Mouse (Mus musculus) forebrain, embryonic 11.5 days (tissue): Measurements from ENCODE around the gene Hsf4. TPM values are rescaled to one million over a fixed set of nuclear protein-coding genes. Genes with fewer than 3 reads are reported as not detected.

ENCODE experiments used
- ATAC-seq: fragments of 200-750 bp; cut with Nextera tagmentation; replicated peaks from 2 replicates; pipeline ENCODE4 v1.8.0; 2017; ENCODE audit warnings: moderate TSS enrichment; ENCODE audit not compliant: low FRiP score
- DNase-seq: peaks from one replicate; pipeline ENCODE4 v3.0.0-alpha.2; 2017; ENCODE audit warnings: low spot score
- H3K27ac ChIP-seq: fragments of 300-500 bp; sonication (generic); 2 replicates; pipeline ENCODE4 v1.5.1; 2014; ENCODE audit warnings: low read depth, low read length
- H3K27me3 ChIP-seq: fragments of 300-500 bp; sonication (generic); 2 replicates; pipeline ENCODE4 v1.6.1; 2014; ENCODE audit warnings: mild to moderate bottlenecking, low read length, mixed read lengths; ENCODE audit not compliant: control insufficient read depth, insufficient read depth
- H3K36me3 ChIP-seq: fragments of 300-500 bp; sonication (generic); 2 replicates; pipeline ENCODE4 v1.6.1; 2014; ENCODE audit warnings: mild to moderate bottlenecking, low read length, moderate library complexity, mixed read lengths; ENCODE audit not compliant: control insufficient read depth, insufficient read depth
- H3K4me1 ChIP-seq: fragments of 300-500 bp; sonication (generic); replicated peaks from 2 replicates; pipeline ENCODE4 v1.6.1; 2014; ENCODE audit warnings: low read length, mixed read lengths; ENCODE audit not compliant: control insufficient read depth, insufficient read depth
- H3K4me2 ChIP-seq: fragments of 300-500 bp; sonication (generic); 2 replicates; pipeline ENCODE4 v1.6.1; 2014; ENCODE audit warnings: low read depth, mild to moderate bottlenecking, low read length, moderate library complexity, mixed read lengths; ENCODE audit not compliant: severe bottlenecking
- H3K4me3 ChIP-seq: fragments of 300-500 bp; sonication (generic); 2 replicates; pipeline ENCODE4 v1.5.1; 2014; ENCODE audit warnings: low read depth, low read length
- H3K9ac ChIP-seq: fragments of 300-500 bp; sonication (generic); 2 replicates; pipeline ENCODE4 v1.6.1; 2014; ENCODE audit warnings: low read length
- H3K9me3 ChIP-seq: fragments of 300-500 bp; sonication (generic); 2 replicates; pipeline ENCODE4 v1.6.1; 2016; ENCODE audit warnings: low read length, mixed read lengths; ENCODE audit not compliant: control insufficient read depth
- WGBS: fragments of 180-500 bp; shearing (Covaris S2); extraction: QIAGEN DNeasy Blood & Tissue Kit; methylation state at CpG from one replicate; pipeline ENCODE4 v1.1.7; 2014; 5-methylcytosine and 5-hydroxymethylcytosine counted together
- polyA plus RNA-seq: library from polyadenylated mRNA; unstranded; fragments of >200 nt; fragmentation: Nextera tagmentation; extraction: Ambion mirVana; gene quantifications from 2 replicates; pipeline ENCODE4 v1.2.1, GENCODE M21; 2014

Hsf4 gene
- polyA plus RNA-seq, 1 experiment from 2014 or later: not detected

DNA sequence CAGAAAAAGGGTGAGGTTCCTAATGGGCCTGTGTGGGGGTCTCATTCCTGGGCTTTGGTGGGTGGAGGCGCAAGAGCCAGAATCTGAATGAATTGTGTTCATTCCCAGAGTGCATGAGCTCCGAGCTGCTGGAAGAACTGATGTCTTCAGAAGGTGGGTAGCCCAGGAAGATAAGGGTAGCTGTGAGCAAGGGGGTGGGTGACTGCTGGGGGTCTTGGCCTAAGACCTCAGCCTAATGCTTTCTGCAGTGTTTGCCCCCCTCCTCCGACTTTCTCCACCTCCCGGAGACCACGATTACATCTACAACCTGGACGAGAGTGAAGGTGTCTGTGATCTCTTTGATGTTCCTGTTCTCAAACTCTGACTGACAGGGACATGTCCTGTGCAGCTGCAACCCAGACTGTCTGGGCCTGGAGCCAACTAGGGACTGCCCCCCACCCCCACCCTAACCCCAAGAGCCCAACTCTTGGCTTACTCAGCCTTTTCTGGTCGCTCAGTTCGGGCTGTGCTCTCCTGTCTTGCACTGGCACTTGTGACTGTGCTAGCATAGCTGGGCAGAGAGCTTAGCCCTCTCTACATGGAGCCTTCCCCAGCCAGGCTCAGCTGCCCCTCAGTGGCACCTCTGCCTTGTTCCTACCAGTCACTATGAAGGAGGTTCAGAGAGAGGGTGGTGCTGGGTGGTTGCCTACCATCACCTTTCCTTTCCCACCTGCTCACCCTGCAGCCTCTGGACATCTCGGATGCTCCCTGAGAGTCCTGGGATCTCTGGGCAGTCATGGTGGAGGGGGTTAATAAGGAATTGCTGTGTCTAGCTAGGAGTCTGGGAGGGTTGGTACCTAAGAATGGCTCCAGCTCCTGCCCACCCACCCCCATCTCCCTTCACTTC is 35.0 kb downstream of the Hsf4 start:
- Histone ChIP-seq H3K4me2 (no peak overlapping the region), H3K36me3 (peaks cover 21% of the 10 kb centered on the region), H3K9ac (no peak overlapping the region), H3K9me3 (no peaks in the 10 kb centered on the region), H3K27ac (no peak overlapping the region), H3K27me3 (no peaks in the 10 kb centered on the region), H3K4me1 (peaks cover 5% of the 10 kb centered on the region), H3K4me3 (no peak overlapping the region)
- DNase-seq (peak; percentile 52), ATAC-seq (no peak)
- WGBS: 83% methylated on average over 9 of the region's 9 CpGs

DNA sequence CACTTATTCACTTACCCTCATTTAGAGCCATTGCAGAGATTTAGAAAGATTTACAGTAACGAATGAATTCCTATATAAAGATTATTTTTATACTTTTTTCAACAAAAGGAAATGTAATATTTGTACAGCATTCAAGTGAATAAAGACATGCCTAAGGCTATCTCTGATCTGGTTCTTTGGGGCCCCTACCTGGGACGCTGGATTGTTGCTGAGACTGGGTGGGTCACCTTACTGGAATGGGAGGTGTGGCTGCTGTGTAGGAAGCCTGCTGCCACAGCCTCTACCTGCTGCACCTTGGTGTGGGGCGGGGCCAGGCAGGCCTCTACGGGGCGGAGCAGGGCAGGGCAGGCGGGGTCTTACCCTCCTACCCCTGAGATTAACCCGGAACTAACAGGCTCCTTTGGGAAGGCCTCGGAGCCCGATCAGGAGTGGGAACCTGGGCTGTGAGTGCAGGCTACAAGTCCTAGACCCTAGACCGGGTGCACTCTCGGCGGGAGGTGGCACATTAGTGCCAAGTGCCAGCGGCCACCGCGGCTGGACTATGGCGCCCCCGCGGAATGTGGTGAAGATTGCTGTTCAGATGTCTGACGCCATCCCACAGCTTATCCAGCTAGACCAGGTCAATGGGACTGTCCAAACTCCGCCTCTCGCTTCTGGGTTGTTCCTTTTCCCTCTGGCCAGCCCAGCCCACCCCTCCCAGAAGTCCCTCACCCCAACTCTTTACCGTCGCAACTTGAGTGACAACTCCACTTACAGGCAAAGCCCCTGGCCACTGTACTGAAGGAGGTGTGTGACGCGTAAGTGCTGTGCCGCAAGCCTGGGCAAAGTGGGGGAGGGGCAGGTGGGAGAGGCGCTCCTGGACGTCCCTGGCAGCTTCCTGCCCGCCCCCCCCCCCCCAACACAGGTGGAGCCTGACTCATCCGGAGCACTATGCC is 35.9 kb downstream of the Hsf4 start, which contains the start of gene Elmo3:
TSS of gene Elmo3 (plus strand) at position 391 of the 935 bp plus-strand sequence.
- no peaks in the 10 kb centered on the region for H3K9me3 ChIP-seq
- no peak within 1 kb of the TSS for H3K27ac ChIP-seq
- peaks cover 5% of the 10 kb centered on the region for H3K4me1 ChIP-seq
- H3K4me3 ChIP-seq: no peak within 1 kb of the TSS
- 7% methylated on average over 28 of the region's 30 CpGs for WGBS
- no peaks in the 10 kb centered on the region for H3K27me3 ChIP-seq
- ATAC-seq (peak; percentile 60), DNase-seq (peak; percentile 69)
- H3K36me3 ChIP-seq: peaks cover 17% of the 10 kb centered on the region
- H3K4me2 ChIP-seq: peak within 1 kb of the TSS; percentile 33
- H3K9ac ChIP-seq: peak within 1 kb of the TSS; percentile 39; the same call in 1 of the 2 replicates

DNA sequence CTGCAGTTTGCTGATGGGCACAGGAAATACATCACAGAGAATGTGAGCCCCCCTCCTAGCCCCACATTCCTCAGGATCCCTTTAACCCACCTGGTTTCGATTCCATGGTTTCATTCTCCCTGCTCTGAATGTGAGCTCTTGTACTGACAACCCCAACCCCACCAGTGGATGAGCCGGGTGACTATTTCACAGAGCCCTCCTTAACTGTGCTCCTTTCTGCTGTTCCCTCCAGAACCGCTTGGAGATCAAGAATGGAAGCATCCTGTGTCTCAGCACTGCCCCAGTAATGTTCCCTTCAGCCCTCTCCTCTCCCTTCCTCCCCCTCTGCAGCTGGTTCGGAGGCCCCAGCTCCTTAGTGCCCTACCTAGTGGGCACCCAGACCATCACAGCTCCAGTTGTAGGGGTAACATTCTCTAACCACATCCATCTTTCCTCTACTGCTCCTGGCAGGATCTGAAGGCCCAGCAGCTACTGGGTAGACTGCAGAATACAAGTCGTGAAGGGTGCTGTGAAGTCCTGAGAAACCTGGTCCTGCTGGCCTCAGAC is 36.6 kb downstream of the Hsf4 start:
- no peak for DNase-seq
- H3K4me2 ChIP-seq: peak overlapping the region; percentile 33; the same call in 1 of the 2 replicates
- no peaks in the 10 kb centered on the region for H3K27me3 ChIP-seq
- 60% methylated on average over 5 of the region's 5 CpGs for WGBS
- no peak overlapping the region for H3K4me3 ChIP-seq
- H3K4me1 ChIP-seq: peaks cover 5% of the 10 kb centered on the region
- H3K27ac ChIP-seq: no peak overlapping the region
- peak; percentile 16; the same call in 1 of the 2 replicates for ATAC-seq
- no peaks in the 10 kb centered on the region for H3K9me3 ChIP-seq
- peaks cover 12% of the 10 kb centered on the region for H3K36me3 ChIP-seq
- H3K9ac ChIP-seq: no peak overlapping the region

DNA sequence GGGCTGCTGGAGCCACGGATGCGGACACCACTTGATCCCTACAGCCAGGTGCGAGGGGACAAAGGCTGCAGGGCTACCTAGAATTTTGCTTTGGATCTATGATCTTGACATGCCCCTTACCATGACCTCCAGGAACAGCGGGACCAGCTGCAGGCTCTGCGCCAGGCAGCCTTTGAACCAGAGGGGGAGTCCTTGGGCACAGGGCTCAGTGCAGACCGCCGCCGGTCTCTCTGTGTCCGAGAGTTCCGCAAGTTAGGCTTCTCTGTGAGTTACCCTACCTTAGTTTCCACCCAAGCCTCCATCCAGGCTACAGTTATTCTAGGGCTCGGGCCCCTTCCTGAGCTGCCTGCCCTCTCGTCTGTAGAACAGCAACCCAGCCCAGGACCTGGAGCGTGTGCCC is 38.1 kb downstream of the Hsf4 start:
- Histone ChIP-seq H3K4me1 (peaks cover 5% of the 10 kb centered on the region), H3K27me3 (no peaks in the 10 kb centered on the region), H3K27ac (no peak overlapping the region), H3K4me3 (no peak overlapping the region), H3K9ac (no peak overlapping the region), H3K36me3 (peaks cover 5% of the 10 kb centered on the region), H3K9me3 (no peaks in the 10 kb centered on the region), H3K4me2 (no peak overlapping the region)
- DNase-seq (no peak), ATAC-seq (no peak)
- 94% methylated on average over 13 of the region's 13 CpGs for WGBS

DNA sequence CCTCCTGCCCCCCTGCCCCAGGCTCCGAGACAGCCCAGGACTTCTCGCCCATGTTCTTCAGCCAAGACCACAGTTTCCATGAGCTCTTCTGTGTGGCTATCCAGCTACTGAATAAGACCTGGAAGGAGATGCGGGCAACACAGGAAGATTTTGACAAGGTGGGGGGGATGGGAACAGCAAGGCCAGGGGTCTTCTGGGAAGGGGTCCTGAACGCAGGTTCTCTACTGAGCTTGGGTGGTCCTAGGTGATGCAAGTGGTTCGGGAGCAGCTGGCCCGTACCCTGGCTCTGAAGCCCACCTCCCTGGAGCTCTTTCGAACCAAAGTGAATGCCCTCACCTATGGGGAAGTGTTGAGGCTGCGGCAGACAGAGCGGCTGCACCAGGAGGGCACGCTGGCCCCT is 38.8 kb downstream of the Hsf4 start:
- H3K9me3 ChIP-seq: no peaks in the 10 kb centered on the region
- peaks cover 5% of the 10 kb centered on the region for H3K4me1 ChIP-seq
- H3K4me3 ChIP-seq: no peak overlapping the region
- no peaks in the 10 kb centered on the region for H3K27me3 ChIP-seq
- H3K36me3 ChIP-seq: peaks cover 5% of the 10 kb centered on the region
- H3K4me2 ChIP-seq: no peak overlapping the region
- ATAC-seq (no peak), DNase-seq (no peak)
- no peak overlapping the region for H3K27ac ChIP-seq
- no peak overlapping the region for H3K9ac ChIP-seq
- 96% methylated on average over 10 of the region's 10 CpGs for WGBS

DNA sequence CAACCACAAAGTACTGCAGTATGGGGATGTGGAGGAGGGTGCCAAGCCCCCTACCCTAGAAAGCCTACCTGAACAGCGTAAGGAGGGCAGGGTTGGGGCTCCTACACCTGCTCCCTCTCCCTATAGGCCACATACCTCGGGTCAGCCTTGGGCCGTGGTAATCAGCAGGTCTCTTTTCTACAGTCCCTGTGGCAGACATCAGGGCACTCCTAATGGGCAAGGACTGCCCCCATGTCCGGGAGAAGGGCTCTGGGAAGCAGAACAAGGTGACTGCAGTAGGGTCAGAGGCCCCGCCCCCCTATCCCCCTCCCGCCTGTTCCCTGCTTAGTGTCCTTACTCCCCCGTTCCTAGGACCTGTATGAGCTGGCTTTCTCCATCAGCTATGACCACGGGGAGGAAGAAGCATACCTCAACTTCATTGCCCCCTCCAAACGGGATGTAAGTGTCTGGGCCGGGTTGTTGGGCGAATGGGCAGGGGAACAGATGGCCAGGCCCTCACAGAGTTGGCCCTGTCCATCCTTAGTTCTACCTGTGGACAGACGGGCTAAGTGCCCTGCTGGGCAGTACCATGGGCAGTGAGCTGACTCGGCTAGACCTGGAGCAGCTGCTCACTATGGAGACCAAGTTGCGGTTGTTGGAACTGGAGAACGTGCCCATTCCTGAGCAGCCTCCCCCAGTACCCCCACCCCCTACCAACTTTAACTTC is 39.7 kb downstream of the Hsf4 start:
- Histone ChIP-seq H3K4me2 (no peak overlapping the region), H3K36me3 (peaks cover 5% of the 10 kb centered on the region), H3K4me3 (no peak overlapping the region), H3K9me3 (no peaks in the 10 kb centered on the region), H3K27ac (no peak overlapping the region), H3K9ac (no peak overlapping the region), H3K4me1 (peaks cover 5% of the 10 kb centered on the region), H3K27me3 (no peaks in the 10 kb centered on the region)
- ATAC-seq: no peak
- WGBS: 77% methylated on average over 15 of the region's 15 CpGs
- no peak for DNase-seq

DNA sequence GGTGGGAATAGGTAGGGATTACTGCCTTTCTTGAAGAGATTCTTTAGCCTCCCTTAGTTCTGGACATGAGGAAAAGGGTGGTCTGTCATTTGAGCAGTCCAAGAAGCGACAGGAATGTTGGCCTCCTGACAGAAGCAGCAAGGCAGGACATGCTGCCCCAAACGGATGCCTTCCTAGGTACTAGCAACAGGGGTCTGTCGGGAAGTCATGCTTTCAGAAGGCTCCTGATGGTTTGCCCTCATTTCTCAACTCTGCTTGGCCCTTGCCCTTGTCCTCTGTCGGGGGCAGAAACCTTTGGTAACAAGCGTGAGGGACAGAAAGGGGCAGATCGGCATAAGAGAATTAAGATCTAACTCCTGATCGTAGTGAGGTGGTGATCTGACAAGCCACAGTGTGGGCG is 40.5 kb downstream of the Hsf4 start:
- Histone ChIP-seq H3K4me2 (no peak overlapping the region), H3K27me3 (no peaks in the 10 kb centered on the region), H3K4me1 (peaks cover 5% of the 10 kb centered on the region), H3K4me3 (no peak overlapping the region), H3K9me3 (no peaks in the 10 kb centered on the region), H3K9ac (no peak overlapping the region), H3K27ac (no peak overlapping the region), H3K36me3 (peaks cover 5% of the 10 kb centered on the region)
- no peak for DNase-seq
- no peak for ATAC-seq
- WGBS: 82% methylated on average over 8 of the region's 8 CpGs

DNA sequence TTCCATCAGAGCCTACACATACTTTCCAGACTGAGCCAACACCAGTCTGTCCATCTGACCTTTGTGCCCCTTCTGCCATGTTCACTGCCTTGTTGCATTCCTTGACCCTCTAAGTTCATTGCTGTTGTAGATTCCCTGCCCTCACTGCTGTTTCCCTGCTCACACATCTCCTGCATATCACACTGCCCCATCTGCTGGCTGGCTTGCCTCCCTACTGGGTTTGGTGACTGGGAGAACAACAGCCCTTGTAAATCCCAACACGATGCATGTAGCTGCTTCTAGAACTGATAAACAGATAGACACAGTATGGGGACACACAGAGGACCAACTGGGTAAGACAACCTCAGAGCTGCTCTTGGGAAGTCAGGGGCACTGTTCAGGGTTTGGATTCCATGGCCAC is 42.1 kb downstream of the Hsf4 start:
- no peak overlapping the region for H3K27ac ChIP-seq
- ATAC-seq (no peak), DNase-seq (no peak)
- no peaks in the 10 kb centered on the region for H3K9me3 ChIP-seq
- H3K4me3 ChIP-seq: no peak overlapping the region
- H3K4me1 ChIP-seq: no peaks in the 10 kb centered on the region
- no peaks in the 10 kb centered on the region for H3K27me3 ChIP-seq
- no peak overlapping the region for H3K9ac ChIP-seq
- H3K4me2 ChIP-seq: no peak overlapping the region
- 90% methylated on average over 1 of the region's 1 CpGs for WGBS
- H3K36me3 ChIP-seq: peaks cover 3% of the 10 kb centered on the region
